Mouse (Mus musculus) liver, embryonic 14.5 days (tissue): ENCODE data around the gene Insc. TPM values are rescaled to one million over a fixed set of nuclear protein-coding genes. Genes with fewer than 3 reads are reported as not detected.

Experiments used
- ATAC-seq: fragments of 200-750 bp; cut with Nextera tagmentation; 2 replicates; pipeline ENCODE4 v1.8.0; 2017; ENCODE audit warnings: moderate number of reproducible peaks, mild to moderate bottlenecking, moderate library complexity; ENCODE audit not compliant: insufficient read depth
- DNase-seq, 3 experiments: peaks; one replicate each; pipeline ENCODE4 v3.0.0-alpha.2; 2012 to 2013; ENCODE audit warnings: low read depth in 3 of 3, low spot score in 3 of 3
- H3K27ac ChIP-seq: fragments of 300-500 bp; sonication (generic); 2 replicates; pipeline ENCODE4 v1.5.1; 2014; ENCODE audit warnings: moderate library complexity, mild to moderate bottlenecking, control low read depth, inconsistent platforms
- H3K27me3 ChIP-seq: fragments of 300-500 bp; sonication (generic); 2 replicates; pipeline ENCODE4 v1.6.1; 2014; ENCODE audit warnings: mild to moderate bottlenecking, low read length, moderate library complexity; ENCODE audit not compliant: control insufficient read depth, insufficient read depth
- H3K36me3 ChIP-seq: fragments of 300-500 bp; sonication (generic); replicated peaks from 2 replicates; pipeline ENCODE4 v1.6.1; 2014; ENCODE audit warnings: low read depth; ENCODE audit not compliant: control insufficient read depth, insufficient read depth
- H3K4me1 ChIP-seq, 2 experiments: fragments of 200-500 bp in 1 of 2; fragments of 300-500 bp in 1 of 2; sonication (generic) in 1 of 2; replicated peaks; 2 replicates each; pipeline ENCODE4 v1.6.1; 2012 to 2014; ENCODE audit warnings: antibody characterized with exemption in 1 of 2, inconsistent platforms in 1 of 2, low read length in 1 of 2; ENCODE audit not compliant: control insufficient read depth in 2 of 2, insufficient read depth in 2 of 2
- H3K4me2 ChIP-seq: fragments of 300-500 bp; sonication (generic); 2 replicates; pipeline ENCODE4 v1.6.1; 2014; ENCODE audit warnings: low read depth, mild to moderate bottlenecking, control low read depth, moderate library complexity
- H3K4me3 ChIP-seq, 2 experiments: fragments of 200-500 bp in 1 of 2; fragments of 300-500 bp in 1 of 2; sonication (generic) in 1 of 2; 2 replicates each; pipeline ENCODE4 v1.5.1; 2012 to 2014; ENCODE audit warnings: low read depth in 2 of 2, low read length in 2 of 2, mild to moderate bottlenecking in 2 of 2, control low read depth in 1 of 2, inconsistent platforms in 1 of 2, moderate library complexity in 1 of 2; ENCODE audit not compliant: insufficient read depth in 1 of 2
- H3K9ac ChIP-seq: fragments of 300-500 bp; sonication (generic); replicated peaks from 2 replicates; pipeline ENCODE4 v1.6.1; 2014; ENCODE audit warnings: mild to moderate bottlenecking, control low read depth, moderate library complexity
- H3K9me3 ChIP-seq: fragments of 300-500 bp; sonication (generic); 2 replicates; pipeline ENCODE4 v1.6.1; 2016; ENCODE audit warnings: low read length, mixed read lengths; ENCODE audit not compliant: control insufficient read depth
- CTCF ChIP-seq: IDR thresholded peaks from 2 replicates; pipeline ENCODE4 v1.5.1; 2016; ENCODE audit warnings: antibody characterized with exemption, low read depth, control low read depth
- EP300 ChIP-seq: IDR thresholded peaks from 2 replicates; pipeline ENCODE4 v1.6.1; 2016; ENCODE audit warnings: antibody characterized with exemption, low read depth
- WGBS: fragments of 180-500 bp; shearing (Covaris S2); extraction: QIAGEN DNeasy Blood & Tissue Kit; methylation state at CpG from one replicate; pipeline ENCODE4 v1.1.7; 2014; ENCODE audit not compliant: insufficient replicate concordance; 5-methylcytosine and 5-hydroxymethylcytosine counted together
- polyA plus RNA-seq, 2 experiments: library from polyadenylated mRNA; depleted of rRNA in 1 of 2; stranded (reverse) in 1 of 2; unstranded in 1 of 2; fragments of >200 nt; fragmentation: Nextera tagmentation in 1 of 2; extraction: Ambion mirVana in 1 of 2; gene quantifications; 2 replicates each; pipeline versions ENCODE4 v1.2.1 to v1.2.3; 2012 to 2014

Gene Insc
- polyA plus RNA-seq, 2 experiments, result 10.9 to 12.8 TPM

- no peak for DNase-seq
- no peak overlapping the region for H3K9ac ChIP-seq
- H3K4me3 ChIP-seq, result peak overlapping the region in 1 of 2 experiments; percentile 18; a peak in 1 of 4 replicates
- H3K9me3 ChIP-seq, result no peaks in the 10 kb centered on the region
- no peak for ATAC-seq
- WGBS, result 6% methylated on average over 32 of the region's 34 CpGs
- peak overlapping the region; percentile 47 for H3K4me2 ChIP-seq
- no peaks in the 10 kb centered on the region for H3K4me1 ChIP-seq
- no peak for TF ChIP-seq EP300
- peak; percentile 22; the same call in 1 of the 2 replicates for TF ChIP-seq CTCF
- no peak overlapping the region for H3K27ac ChIP-seq
- no peaks in the 10 kb centered on the region for H3K27me3 ChIP-seq
- H3K36me3 ChIP-seq, result no peaks in the 10 kb centered on the region
Observed at GRCm38 (mm10) chr7:114745481-114746271, 2.2 kb downstream of the Insc start.

GRCm38 (mm10) chr7:114747596-114747995 is 4.1 kb downstream of the Insc start:
- TF ChIP-seq EP300, result no peak
- TF ChIP-seq CTCF, result no peak
- 52% methylated on average over 3 of the region's 3 CpGs for WGBS
- H3K9ac ChIP-seq, result no peak overlapping the region
- H3K9me3 ChIP-seq, result no peaks in the 10 kb centered on the region
- H3K27me3 ChIP-seq, result no peaks in the 10 kb centered on the region
- no peaks in the 10 kb centered on the region for H3K4me1 ChIP-seq
- H3K36me3 ChIP-seq, result no peaks in the 10 kb centered on the region
- no peak overlapping the region for H3K27ac ChIP-seq
- ATAC-seq (no peak), DNase-seq (no peak)
- no peak overlapping the region for H3K4me3 ChIP-seq
- no peak overlapping the region for H3K4me2 ChIP-seq

DNA sequence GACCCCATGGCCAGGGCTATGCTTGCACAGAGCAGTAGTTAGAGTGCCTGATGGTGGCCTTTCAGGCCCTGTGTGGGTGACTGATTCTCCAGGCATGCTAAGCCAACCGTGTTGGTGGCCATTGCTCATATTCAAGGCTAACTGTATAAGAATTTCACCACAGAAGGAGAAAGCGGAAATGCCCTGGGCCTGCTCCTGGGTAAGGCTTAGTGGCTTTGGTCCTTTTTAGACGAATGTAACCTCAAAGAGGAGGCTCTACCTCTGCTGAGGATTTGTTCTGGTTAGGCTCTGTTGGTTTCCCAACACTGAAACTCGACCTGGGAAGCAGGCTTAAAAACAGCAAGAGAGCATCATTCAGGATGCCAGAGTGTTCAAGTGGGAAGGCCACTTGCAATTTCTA is 4.7 kb downstream of the Insc start:
- H3K4me1 ChIP-seq, result no peaks in the 10 kb centered on the region
- H3K4me3 ChIP-seq, result no peak overlapping the region
- no peaks in the 10 kb centered on the region for H3K9me3 ChIP-seq
- 36% methylated on average over 4 of the region's 4 CpGs for WGBS
- ATAC-seq, result no peak
- TF ChIP-seq EP300 (no peak), CTCF (no peak)
- no peak for DNase-seq
- no peaks in the 10 kb centered on the region for H3K27me3 ChIP-seq
- H3K9ac ChIP-seq, result no peak overlapping the region
- H3K27ac ChIP-seq, result no peak overlapping the region
- H3K36me3 ChIP-seq, result no peaks in the 10 kb centered on the region
- H3K4me2 ChIP-seq, result no peak overlapping the region

DNA sequence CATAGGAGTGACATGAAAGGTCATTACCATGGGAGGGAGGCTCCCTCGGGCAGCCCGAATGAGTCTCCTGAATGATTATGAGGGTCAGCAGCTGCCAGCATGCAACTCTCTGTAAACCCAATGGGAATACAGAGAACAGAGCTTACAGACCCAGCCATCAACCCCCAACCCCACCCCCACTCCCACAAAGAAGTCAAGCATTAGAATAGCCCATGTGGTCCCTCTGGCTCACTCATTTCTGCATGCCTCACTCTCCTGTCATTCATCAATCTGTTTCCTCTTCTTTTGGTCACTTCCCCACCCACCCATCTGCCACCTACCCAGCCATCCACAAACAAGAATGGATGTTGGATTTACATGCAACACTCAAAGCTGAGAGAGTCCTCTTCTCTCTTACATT is 10.0 kb downstream of the Insc start:
- Histone ChIP-seq H3K9ac (no peak overlapping the region), H3K27ac (no peak overlapping the region), H3K9me3 (no peaks in the 10 kb centered on the region), H3K4me1 (no peaks in the 10 kb centered on the region), H3K36me3 (no peaks in the 10 kb centered on the region), H3K4me2 (no peak overlapping the region), H3K4me3 (no peak overlapping the region), H3K27me3 (no peaks in the 10 kb centered on the region)
- TF ChIP-seq EP300 (no peak), CTCF (no peak)
- no peak for ATAC-seq
- no peak for DNase-seq
- 47% methylated on average over 2 of the region's 2 CpGs for WGBS

DNA sequence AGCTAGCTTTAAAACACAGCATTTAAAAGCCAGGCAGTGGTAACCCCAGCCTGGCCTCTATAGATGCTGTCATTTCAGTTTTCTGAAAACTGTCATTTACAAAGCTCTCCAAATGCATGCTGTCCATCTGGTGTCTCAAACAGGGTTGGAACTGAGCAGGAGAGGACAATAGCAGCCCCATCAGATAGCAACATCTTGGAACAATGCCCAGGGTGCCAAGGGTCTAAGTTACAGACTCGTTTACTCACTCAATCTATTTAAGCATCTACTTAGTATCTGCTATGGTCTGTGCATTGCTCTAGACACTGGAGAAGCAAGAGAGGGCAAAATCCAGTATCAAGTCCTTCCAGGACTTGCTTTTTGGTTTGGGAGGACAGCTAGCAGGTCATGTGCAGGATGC is 10.7 kb downstream of the Insc start:
- 8% methylated on average over 1 of the region's 1 CpGs for WGBS

More for the DNA sequence above, 10.7 kb downstream of the Insc start:
- TF ChIP-seq EP300, result no peak
- no peak for TF ChIP-seq CTCF
- H3K9me3 ChIP-seq, result no peaks in the 10 kb centered on the region
- H3K9ac ChIP-seq, result no peak overlapping the region
- no peaks in the 10 kb centered on the region for H3K4me1 ChIP-seq
- H3K27ac ChIP-seq, result no peak overlapping the region
- no peak overlapping the region for H3K4me2 ChIP-seq
- no peaks in the 10 kb centered on the region for H3K36me3 ChIP-seq
- no peak for DNase-seq
- no peak for ATAC-seq
- H3K4me3 ChIP-seq, result no peak overlapping the region
- H3K27me3 ChIP-seq, result no peaks in the 10 kb centered on the region
